Mouse (Mus musculus): ENCODE measurements around the gene Smarca1. TPM values are rescaled to one million over a fixed set of nuclear protein-coding genes. Genes with fewer than 3 reads are reported as not detected.

Gene Smarca1
- polyA plus RNA-seq, 1 experiment, result 21.2 TPM

DNA sequence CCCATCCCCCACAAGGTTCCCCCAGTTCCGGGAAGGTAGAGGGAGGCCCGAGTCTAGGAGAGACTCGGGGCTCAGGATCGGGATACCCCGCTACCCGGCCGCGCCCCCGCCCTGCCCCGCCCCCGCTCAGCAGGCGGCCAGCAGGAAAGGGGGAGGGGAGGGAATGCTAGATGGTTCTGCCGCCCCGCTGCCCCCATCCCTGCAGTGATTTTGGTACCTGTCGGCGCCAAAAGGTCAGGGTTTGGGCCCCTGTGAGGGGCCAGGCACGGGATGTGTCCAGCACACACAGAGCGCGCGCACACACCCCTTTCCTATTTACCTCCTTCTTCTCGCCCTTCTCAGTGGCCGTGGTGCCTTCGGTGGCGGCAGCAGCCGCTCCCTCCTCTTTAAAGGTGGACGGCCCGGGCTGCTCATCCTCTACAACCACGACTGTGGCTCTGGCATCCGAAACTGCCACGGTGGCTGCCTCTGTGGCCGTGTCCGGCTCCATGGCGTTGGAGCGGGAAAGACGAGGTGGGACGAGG is 805 bp downstream of the Smarca1 start:
- TF ChIP-seq POLR2A (IDR thresholded peaks at IDR 0.05; ENCODE audit: borderline replicate concordance, extremely low read depth, insufficient read depth, insufficient read length, poor library complexity, severe bottlenecking) (0 out of 2 replicates have a peak, but pooled peaks have one; percentile 23), CTCF (IDR thresholded peaks at IDR 0.05; ENCODE audit: borderline replicate concordance, extremely low read depth, insufficient read depth, insufficient read length) (no peak)
- DNase-seq (ENCODE audit: low read depth), result no peak

DNA sequence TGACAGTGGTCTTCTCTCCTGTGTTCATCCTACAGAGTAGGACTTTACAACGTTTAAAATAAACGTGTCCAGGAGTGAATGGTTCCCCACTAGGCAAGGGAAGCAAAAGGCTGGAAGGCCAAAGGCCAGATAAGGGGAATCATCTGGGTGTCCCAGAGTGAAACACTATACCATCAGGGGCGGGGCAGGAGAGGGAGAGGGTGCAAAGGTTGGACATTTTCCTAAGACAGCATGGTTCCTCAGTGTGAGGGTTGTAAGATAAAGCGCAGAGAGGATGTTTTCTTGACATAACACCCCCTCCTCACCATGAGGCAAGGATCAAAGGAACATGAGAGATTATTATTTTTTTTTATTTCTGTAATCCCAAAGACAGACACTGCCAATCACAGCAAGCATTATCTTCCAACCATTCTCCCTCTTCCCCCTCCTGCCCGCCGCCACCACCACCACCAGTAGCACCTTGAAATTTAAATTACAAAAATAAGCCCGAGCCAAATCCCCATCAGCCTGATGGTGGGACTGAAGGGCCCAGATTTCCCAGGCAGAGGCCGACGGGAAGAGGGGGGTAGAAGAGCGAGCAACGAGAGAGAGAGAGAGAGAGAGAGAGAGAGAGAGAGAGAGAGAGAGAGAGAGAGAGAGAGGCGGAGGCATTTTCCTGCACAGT is 1.4 kb downstream of the Smarca1 start:
- peak; percentile 59 for DNase-seq (ENCODE audit: low read depth)
- no peak for TF ChIP-seq CTCF (IDR thresholded peaks at IDR 0.05; ENCODE audit: borderline replicate concordance, extremely low read depth, insufficient read depth, insufficient read length)
- no peak for TF ChIP-seq POLR2A (IDR thresholded peaks at IDR 0.05; ENCODE audit: borderline replicate concordance, extremely low read depth, insufficient read depth, insufficient read length, poor library complexity, severe bottlenecking)

DNA sequence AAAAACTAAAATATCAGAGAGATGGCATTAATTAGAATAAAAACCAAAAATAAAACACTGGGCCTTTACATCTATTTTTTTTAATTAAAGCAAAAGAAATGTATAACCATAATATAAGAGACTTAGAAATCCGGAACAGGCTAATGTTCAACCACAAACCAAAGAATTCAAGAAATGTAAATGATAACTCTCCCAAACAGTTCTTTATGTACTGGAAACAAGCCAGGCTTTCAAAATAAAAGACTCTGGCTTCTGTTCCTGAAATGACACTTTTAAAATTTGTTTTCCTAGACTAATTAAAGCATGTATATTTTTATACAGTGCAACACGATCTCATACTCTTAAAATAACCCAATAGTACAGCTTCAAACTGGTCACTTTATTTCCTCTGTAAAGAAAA is 5.4 kb downstream of the Smarca1 start:
- no peak for DNase-seq (ENCODE audit: low read depth)
- TF ChIP-seq POLR2A (IDR thresholded peaks at IDR 0.05; ENCODE audit: borderline replicate concordance, extremely low read depth, insufficient read depth, insufficient read length, poor library complexity, severe bottlenecking) (no peak), CTCF (IDR thresholded peaks at IDR 0.05; ENCODE audit: borderline replicate concordance, extremely low read depth, insufficient read depth, insufficient read length) (no peak)

DNA sequence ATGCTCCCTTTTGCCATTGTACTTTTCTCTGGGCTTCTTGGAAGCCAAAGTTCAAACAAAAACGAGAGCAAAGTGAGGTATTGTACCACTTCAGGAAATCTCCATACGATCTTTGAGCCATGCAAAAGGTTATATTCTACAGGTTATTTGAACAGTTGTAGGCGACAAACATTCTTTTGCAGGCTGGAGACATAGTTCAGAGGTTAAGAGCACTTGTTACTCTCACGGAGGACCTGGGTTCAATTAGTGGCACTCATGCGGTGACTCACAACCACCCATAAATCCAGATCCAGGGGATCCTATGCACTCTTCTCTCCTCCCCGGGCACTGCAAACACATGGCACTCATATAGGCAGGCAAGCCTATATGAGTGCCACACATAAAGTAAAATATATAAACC is 10.0 kb downstream of the Smarca1 start:
- DNase-seq (ENCODE audit: low read depth), result no peak
- TF ChIP-seq POLR2A (IDR thresholded peaks at IDR 0.05; ENCODE audit: borderline replicate concordance, extremely low read depth, insufficient read depth, insufficient read length, poor library complexity, severe bottlenecking), result no peak
- no peak for TF ChIP-seq CTCF (IDR thresholded peaks at IDR 0.05; ENCODE audit: borderline replicate concordance, extremely low read depth, insufficient read depth, insufficient read length)

DNA sequence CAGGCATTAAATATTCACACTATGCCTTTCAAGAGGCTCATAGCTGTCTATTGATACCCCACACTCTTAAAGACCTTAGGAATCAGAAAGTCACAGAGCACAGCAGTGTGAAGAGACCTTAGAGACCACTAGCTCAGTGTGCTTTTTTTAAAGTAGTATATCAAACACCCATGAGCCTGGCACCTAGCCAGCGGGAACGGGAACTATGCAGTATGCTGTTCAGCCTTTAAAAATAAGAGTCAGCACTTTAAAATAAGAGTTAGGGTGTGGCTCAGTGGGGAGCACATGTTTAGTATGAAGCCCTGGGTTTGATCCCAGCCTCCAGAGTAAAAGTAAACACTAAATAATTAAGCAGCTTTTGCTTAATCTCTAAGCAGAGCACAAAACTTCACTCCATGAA is 12.7 kb downstream of the Smarca1 start:
- peak; percentile 13 for DNase-seq (ENCODE audit: low read depth)

DNA sequence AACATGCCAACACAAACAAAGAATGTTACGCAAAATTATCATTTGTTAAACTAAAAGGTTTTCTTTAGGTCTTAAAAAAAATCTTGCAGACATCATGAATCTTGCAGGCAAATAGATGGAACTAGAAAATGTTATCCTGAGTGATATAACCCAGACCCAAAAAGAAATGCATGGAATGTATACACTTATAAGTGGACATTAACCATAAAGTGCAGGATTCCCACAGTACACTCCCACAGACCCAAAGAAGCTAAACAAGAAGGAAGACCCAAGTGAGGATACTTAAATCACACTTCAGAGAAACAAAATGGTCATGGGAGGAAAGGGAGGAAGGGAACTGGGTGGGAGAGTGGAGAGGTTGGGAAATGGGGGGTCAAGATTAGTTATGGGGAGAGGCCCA is 34.2 kb downstream of the Smarca1 start:
- TF ChIP-seq CTCF (IDR thresholded peaks at IDR 0.05; ENCODE audit: borderline replicate concordance, extremely low read depth, insufficient read depth, insufficient read length) (no peak), POLR2A (IDR thresholded peaks at IDR 0.05; ENCODE audit: borderline replicate concordance, extremely low read depth, insufficient read depth, insufficient read length, poor library complexity, severe bottlenecking) (no peak)
- DNase-seq (ENCODE audit: low read depth), result no peak

More for the DNA sequence above, 12.7 kb downstream of the Smarca1 start:
- TF ChIP-seq CTCF (IDR thresholded peaks at IDR 0.05; ENCODE audit: borderline replicate concordance, extremely low read depth, insufficient read depth, insufficient read length), result no peak

DNA sequence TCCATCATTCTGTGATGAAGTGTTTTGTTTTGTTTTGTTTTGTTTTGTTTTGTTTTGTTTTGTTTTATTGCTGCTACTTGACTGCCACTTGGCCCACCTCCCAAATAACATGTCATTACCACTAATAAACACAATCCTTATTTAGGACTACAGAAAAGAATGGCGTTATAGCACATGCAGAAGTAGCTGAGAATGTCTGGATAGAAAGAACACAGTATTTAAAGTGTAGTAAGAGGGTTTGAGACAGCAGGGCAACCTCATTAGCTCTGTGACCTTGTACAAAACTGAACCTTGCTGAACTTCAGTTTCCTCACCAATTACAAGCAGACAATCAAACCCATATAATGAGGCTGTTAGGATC is 57.0 kb downstream of the Smarca1 start:
- TF ChIP-seq POLR2A (IDR thresholded peaks at IDR 0.05; ENCODE audit: borderline replicate concordance, extremely low read depth, insufficient read depth, insufficient read length, poor library complexity, severe bottlenecking), result no peak
- TF ChIP-seq CTCF (IDR thresholded peaks at IDR 0.05; ENCODE audit: borderline replicate concordance, extremely low read depth, insufficient read depth, insufficient read length), result no peak
- DNase-seq (ENCODE audit: low read depth), result peak; percentile 7

DNA sequence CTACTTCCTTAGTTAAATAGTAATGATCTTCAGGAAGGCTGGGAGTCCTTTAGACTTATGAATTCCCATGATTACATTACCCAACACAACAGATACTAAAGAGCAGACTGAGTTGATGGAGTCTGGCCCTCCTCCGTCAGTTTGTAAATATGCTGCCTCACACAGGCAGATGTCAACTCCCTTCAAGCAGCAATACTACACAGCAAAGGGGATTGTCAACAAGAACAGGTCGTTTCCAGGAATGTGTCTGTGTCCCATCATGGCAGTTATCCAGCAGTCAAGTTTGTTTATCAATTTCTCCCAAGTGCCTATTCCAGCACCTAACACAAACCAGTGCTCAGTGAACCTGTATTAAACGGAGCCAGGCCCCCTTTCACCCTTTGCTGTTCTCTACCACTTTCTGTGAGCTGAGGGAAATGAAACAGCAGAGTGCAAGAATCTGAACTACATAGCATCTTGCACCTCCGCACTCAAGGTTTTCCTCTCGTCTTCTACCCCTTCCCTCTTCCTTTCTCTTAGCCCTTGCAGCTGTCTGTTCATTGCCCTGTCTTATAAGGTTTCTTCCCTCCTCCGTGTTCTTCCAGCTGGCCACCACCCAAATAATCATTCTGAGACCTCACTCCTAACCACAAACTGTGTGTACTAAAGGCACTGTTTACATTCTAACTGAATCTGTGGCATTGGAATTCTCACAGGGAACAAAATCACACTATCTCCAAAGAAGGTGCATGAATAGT is 57.5 kb downstream of the Smarca1 start:
- DNase-seq (ENCODE audit: low read depth), result no peak
- TF ChIP-seq CTCF (IDR thresholded peaks at IDR 0.05; ENCODE audit: borderline replicate concordance, extremely low read depth, insufficient read depth, insufficient read length) (no peak), POLR2A (IDR thresholded peaks at IDR 0.05; ENCODE audit: borderline replicate concordance, extremely low read depth, insufficient read depth, insufficient read length, poor library complexity, severe bottlenecking) (no peak)

DNA sequence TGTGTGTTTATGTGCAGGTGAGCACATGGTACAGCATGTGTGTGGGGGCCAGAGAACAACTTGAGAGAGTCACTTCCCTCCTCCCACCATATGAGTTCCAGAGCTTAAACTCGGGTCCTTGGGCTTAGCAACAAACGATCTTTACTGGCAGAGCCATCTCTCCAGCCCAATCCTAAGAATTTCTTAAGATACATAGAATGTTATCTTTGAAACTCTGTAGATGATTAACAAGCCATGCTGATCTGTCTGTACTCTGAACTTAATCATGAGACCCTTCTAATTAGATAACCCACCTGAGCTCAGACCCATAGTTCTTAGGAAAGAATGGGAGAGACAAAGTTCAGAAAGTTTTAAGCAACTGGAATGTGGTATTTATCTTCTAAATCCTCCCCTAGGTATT is 59.3 kb downstream of the Smarca1 start:
- TF ChIP-seq CTCF (IDR thresholded peaks at IDR 0.05; ENCODE audit: borderline replicate concordance, extremely low read depth, insufficient read depth, insufficient read length) (no peak), POLR2A (IDR thresholded peaks at IDR 0.05; ENCODE audit: borderline replicate concordance, extremely low read depth, insufficient read depth, insufficient read length, poor library complexity, severe bottlenecking) (no peak)
- no peak for DNase-seq (ENCODE audit: low read depth)

DNA sequence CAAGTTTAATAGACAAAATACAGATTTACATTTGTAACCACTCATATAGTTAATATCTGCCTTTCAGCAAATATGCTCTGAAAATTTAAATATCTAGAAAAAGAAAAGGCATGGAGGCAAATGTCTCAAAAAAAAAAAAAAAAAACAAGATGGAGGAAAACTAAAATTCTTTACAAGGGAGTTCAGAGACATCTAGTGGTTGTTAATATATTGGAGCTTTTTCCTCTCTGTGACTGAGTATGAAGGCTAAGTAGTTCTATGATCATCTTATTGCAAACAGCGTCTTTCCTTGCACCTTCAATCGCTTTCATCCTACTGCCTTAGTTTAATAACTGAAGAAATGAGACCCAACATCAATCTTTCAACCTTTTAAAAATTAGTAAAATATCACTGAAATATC is 72.2 kb downstream of the Smarca1 start:
- DNase-seq (ENCODE audit: low read depth), result peak; percentile 53
- no peak for TF ChIP-seq POLR2A (IDR thresholded peaks at IDR 0.05; ENCODE audit: borderline replicate concordance, extremely low read depth, insufficient read depth, insufficient read length, poor library complexity, severe bottlenecking)
- TF ChIP-seq CTCF (IDR thresholded peaks at IDR 0.05; ENCODE audit: borderline replicate concordance, extremely low read depth, insufficient read depth, insufficient read length), result no peak

DNA sequence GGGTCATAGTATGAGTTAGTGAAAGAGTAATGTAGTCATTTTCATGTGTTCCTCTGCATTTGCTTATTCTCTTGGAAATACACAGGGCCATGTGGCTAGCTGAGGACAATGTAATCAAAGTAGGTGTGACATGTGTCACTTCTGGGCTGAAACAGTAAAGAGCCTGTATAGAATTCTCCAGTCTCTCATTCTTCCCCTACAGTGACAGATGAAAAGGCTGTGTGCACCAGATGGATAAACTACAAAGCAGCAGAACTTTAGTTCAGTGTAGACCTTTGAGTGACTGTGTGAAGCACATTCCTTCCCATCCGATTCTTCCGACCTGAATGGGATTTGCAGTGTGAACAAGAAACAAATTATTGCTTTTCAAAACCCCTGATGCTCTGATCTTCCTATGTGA is 84.1 kb downstream of the Smarca1 start:
- TF ChIP-seq POLR2A (IDR thresholded peaks at IDR 0.05; ENCODE audit: borderline replicate concordance, extremely low read depth, insufficient read depth, insufficient read length, poor library complexity, severe bottlenecking) (no peak), CTCF (IDR thresholded peaks at IDR 0.05; ENCODE audit: borderline replicate concordance, extremely low read depth, insufficient read depth, insufficient read length) (no peak)
- DNase-seq (ENCODE audit: low read depth), result peak; percentile 13

DNA sequence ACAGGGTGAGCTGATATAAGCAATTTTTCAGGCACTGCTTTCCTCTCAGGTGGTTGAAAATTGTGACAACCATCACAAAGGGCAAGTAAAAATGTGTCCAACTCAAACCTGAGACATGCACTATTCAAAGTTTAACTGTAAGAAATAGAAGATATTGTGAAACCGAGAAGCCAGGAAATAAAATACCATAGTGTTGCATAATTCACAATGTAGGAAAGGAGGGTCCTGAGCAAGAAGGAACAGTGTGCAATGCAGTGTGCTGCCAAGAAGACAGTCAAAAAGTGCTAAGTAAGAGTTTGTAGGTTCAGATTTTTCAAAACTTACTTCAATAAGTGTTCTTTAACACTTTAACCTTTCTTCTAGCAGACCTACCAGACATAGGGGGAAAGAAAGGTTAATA is 128.3 kb downstream of the Smarca1 start:
- no peak for DNase-seq (ENCODE audit: low read depth)
- TF ChIP-seq CTCF (IDR thresholded peaks at IDR 0.05; ENCODE audit: borderline replicate concordance, extremely low read depth, insufficient read depth, insufficient read length), result no peak
- TF ChIP-seq POLR2A (IDR thresholded peaks at IDR 0.05; ENCODE audit: borderline replicate concordance, extremely low read depth, insufficient read depth, insufficient read length, poor library complexity, severe bottlenecking), result no peak
